Mouse (Mus musculus) layer of hippocampus, postnatal 36 days (tissue): ENCODE results near the gene Zfp423. TPM values are rescaled to one million over a fixed set of nuclear protein-coding genes. Genes with fewer than 3 reads are reported as not detected.

Experiments
- DNase-seq, 2 experiments: peaks; one replicate each; pipeline ENCODE4 v3.0.0; 2022
- total RNA-seq, 2 experiments: library from RNA; stranded (reverse); gene quantifications; 2 replicates each; pipeline ENCODE4 v1.2.3; 2021

The Zfp423 gene
- total RNA-seq, 2 experiments from 2014 or later: 32.0 to 32.5 TPM

- DNase-seq: no peak
Measured at GRCm38 (mm10) chr8:87835411-87835821, 124.0 kb downstream of the Zfp423 start.

GRCm38 (mm10) chr8:87834656-87835055 is 124.7 kb downstream of the Zfp423 start:
- DNase-seq: no peak

GRCm38 (mm10) chr8:87833841-87834620 is 125.4 kb downstream of the Zfp423 start:
- DNase-seq: no peak

- no peak for DNase-seq
Measured at GRCm38 (mm10) chr8:87833339-87833738, 126.1 kb downstream of the Zfp423 start.

- no peak for DNase-seq
Measured at GRCm38 (mm10) chr8:87832381-87833325, 126.7 kb downstream of the Zfp423 start.

- no peak for DNase-seq
Measured at GRCm38 (mm10) chr8:87831567-87831966, 127.8 kb downstream of the Zfp423 start.

GRCm38 (mm10) chr8:87831116-87831515 is 128.3 kb downstream of the Zfp423 start:
- DNase-seq: no peak

GRCm38 (mm10) chr8:87830200-87830599 is 129.2 kb downstream of the Zfp423 start:
- DNase-seq: no peak

- DNase-seq: no peak
Measured at GRCm38 (mm10) chr8:87826013-87826660, 133.3 kb downstream of the Zfp423 start.

GRCm38 (mm10) chr8:87823172-87823571 is 136.2 kb downstream of the Zfp423 start:
- no peak for DNase-seq

GRCm38 (mm10) chr8:87822690-87823089 is 136.7 kb downstream of the Zfp423 start:
- DNase-seq: no peak

- DNase-seq: no peak
Measured at GRCm38 (mm10) chr8:87822175-87822574, 137.2 kb downstream of the Zfp423 start.

GRCm38 (mm10) chr8:87821655-87822054 is 137.7 kb downstream of the Zfp423 start:
- no peak for DNase-seq

- DNase-seq: no peak
Measured at GRCm38 (mm10) chr8:87819263-87819662, 140.1 kb downstream of the Zfp423 start.

GRCm38 (mm10) chr8:87818506-87818905 is 140.9 kb downstream of the Zfp423 start:
- DNase-seq: no peak

- no peak for DNase-seq
Measured at GRCm38 (mm10) chr8:87816141-87816540, 143.3 kb downstream of the Zfp423 start.

GRCm38 (mm10) chr8:87812661-87813060 is 146.7 kb downstream of the Zfp423 start:
- no peak for DNase-seq

- DNase-seq: no peak
Measured at GRCm38 (mm10) chr8:87812069-87812449, 147.3 kb downstream of the Zfp423 start.

GRCm38 (mm10) chr8:87811399-87812068 is 147.9 kb downstream of the Zfp423 start:
- peak; percentile 83 to 87 for DNase-seq

GRCm38 (mm10) chr8:87810771-87811170 is 148.6 kb downstream of the Zfp423 start:
- DNase-seq: no peak

- no peak for DNase-seq
Measured at GRCm38 (mm10) chr8:87804327-87804900, 155.0 kb downstream of the Zfp423 start.

- no peak for DNase-seq
Measured at GRCm38 (mm10) chr8:87803437-87803836, 156.0 kb downstream of the Zfp423 start.
